Mouse (Mus musculus): Measurements from ENCODE around the gene Xcl1.

The Xcl1 gene

DNA sequence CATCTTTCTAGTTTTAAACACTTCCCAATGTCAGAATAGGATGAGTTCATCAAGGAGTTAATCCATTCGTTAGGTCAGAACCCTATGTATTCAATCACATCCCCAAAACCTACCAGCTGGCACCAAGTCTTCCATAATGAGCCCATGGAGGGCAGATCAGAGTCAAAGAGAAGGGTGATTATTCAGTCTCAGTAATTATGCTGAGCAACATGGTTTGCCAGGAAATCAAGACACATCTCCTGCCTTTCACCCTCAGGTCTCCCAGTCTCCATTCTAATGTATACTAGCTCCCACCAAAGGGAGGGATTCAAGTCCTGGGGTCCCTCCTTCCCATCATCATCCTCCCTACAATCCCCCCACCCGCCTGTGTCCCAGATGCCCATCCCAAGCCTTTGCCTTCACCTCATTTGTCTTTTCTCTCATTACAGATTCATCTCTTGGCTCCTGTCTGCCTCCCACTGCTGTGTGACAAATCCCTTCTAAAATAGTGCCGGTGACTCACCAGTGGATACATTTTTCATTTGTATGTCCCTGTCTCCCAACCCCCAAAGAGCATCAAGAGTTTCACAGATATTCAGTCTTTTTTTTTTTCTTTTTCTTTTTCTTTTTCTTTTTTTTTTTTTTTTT lies 8.7 kb downstream of the Xcl1 start:
- peak; percentile 81; the same call in 1 of the 2 replicates for ATAC-seq (ENCODE audit: insufficient number of reproducible peaks, low FRiP score, low TSS enrichment)

GRCm38 (mm10) chr1:164905047-164905446 lies 30.3 kb downstream of the Xcl1 start:
- ATAC-seq (ENCODE audit: insufficient number of reproducible peaks, low FRiP score, low TSS enrichment), result peak; percentile 68

DNA sequence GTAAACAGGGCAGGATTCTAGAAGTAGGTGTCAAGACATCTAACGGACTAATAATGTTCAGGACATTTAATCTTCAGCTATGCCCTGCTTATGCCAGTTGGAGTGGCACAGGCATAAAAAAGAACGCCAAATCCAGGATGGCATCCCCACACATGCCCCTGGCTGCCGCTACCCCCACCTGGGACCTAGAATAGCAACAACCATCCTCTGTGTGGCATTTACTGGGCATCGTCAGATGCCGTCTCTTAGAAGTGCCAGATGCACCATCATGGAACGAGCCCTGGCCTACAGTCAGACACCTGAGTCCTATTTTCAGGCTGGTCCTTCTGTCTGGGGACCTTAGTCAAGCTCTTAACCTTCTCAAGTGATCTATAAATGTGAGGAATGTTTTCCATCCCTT lies 34.6 kb downstream of the Xcl1 start:
- no peak for ATAC-seq (ENCODE audit: insufficient number of reproducible peaks, low FRiP score, low TSS enrichment)

GRCm38 (mm10) chr1:164900226-164900625 lies 35.1 kb downstream of the Xcl1 start:
- no peak for ATAC-seq (ENCODE audit: insufficient number of reproducible peaks, low FRiP score, low TSS enrichment)

- ATAC-seq (ENCODE audit: insufficient number of reproducible peaks, low FRiP score, low TSS enrichment), result no peak
Measured at GRCm38 (mm10) chr1:164899506-164899905, 35.8 kb downstream of the Xcl1 start.

DNA sequence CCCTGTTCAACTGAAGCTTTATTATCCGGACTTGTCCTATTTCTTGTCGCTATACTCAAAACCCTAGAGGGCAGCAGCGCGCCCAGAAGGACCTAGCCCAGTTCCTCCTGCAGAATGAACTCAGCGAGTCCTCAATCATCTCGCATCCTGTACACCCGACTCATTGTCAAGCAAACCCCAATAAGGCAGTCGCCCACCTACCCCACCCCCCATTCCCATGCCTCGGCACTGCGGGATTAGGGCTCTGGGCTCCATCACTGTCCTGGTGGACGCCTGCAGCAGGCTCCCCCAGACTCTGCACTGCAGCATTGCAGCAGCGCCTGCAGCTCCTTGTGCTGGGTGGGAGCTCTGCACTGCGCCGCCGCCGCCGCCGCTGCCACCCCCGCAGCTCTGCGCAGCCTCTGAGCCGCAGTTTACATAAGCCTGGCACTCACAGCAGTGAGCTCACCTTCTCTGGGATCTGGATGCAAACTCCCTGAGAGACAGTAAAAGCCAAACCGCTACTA lies 36.4 kb downstream of the Xcl1 start:
- peak; percentile 90 for ATAC-seq (ENCODE audit: insufficient number of reproducible peaks, low FRiP score, low TSS enrichment)

GRCm38 (mm10) chr1:164897163-164897817 lies 38.0 kb downstream of the Xcl1 start:
- ATAC-seq (ENCODE audit: insufficient number of reproducible peaks, low FRiP score, low TSS enrichment), result no peak

GRCm38 (mm10) chr1:164896211-164897145 lies 38.8 kb downstream of the Xcl1 start:
- ATAC-seq (ENCODE audit: insufficient number of reproducible peaks, low FRiP score, low TSS enrichment), result 0 out of 2 replicates have a peak, but pooled peaks have one; percentile 7

GRCm38 (mm10) chr1:164895806-164896205 lies 39.5 kb downstream of the Xcl1 start:
- no peak for ATAC-seq (ENCODE audit: insufficient number of reproducible peaks, low FRiP score, low TSS enrichment)

- ATAC-seq (ENCODE audit: insufficient number of reproducible peaks, low FRiP score, low TSS enrichment), result no peak
Measured at GRCm38 (mm10) chr1:164890366-164890765, 45.0 kb downstream of the Xcl1 start.

DNA sequence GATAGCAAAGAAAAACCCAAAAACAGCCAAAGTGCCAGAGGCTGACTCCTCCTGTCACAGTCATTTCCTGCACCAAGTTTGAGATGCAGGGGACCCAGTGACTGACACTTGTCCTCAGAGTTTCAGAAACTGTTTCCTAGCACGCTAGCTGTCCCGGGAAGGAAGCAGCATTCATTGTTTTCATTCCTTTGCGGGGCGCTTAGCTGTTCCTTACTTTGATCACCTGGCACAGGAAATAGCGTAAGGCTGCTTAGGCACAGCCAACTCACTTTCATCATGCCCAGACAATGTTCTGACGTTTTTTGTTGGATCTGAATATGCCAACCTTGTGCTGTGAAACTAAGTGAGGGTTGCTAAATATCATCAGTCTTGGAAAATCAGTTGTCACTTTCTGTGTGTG lies 46.8 kb downstream of the Xcl1 start:
- no peak for ATAC-seq (ENCODE audit: insufficient number of reproducible peaks, low FRiP score, low TSS enrichment)

DNA sequence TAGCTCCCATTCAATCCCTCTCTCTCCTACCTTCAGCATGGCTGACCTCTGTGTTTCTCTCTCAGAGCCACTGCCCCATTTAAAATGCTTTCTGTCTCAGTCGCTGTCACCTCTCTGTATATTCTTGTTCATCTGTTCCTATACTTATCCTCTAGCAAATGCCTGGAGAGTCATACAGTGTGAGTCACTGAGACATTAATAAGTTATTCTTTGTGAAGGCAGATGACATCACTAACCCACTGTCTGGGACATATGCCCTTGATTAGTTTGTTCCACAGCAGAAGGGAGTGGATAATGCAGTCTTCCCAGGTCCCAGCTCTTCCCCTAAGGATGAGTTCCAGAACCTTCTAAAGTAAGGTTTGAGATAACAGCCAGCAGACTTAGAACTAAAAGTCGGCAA lies 47.6 kb downstream of the Xcl1 start:
- no peak for ATAC-seq (ENCODE audit: insufficient number of reproducible peaks, low FRiP score, low TSS enrichment)

- no peak for ATAC-seq (ENCODE audit: insufficient number of reproducible peaks, low FRiP score, low TSS enrichment)
Measured at GRCm38 (mm10) chr1:164881891-164882290, 53.4 kb downstream of the Xcl1 start.

Measured in cerebellum, adult (tissue).